Mouse (Mus musculus): ENCODE data around the gene Osm. TPM values are rescaled to one million over a fixed set of nuclear protein-coding genes. Genes with fewer than 3 reads are reported as not detected.
A peak's percentile ranks its signal among the peaks of the same experiment; 100 is the strongest.

Gene Osm
- total and polyA plus RNA-seq, 3 experiments = 11.0 to 15.1 (median 12.5) TPM

DNA sequence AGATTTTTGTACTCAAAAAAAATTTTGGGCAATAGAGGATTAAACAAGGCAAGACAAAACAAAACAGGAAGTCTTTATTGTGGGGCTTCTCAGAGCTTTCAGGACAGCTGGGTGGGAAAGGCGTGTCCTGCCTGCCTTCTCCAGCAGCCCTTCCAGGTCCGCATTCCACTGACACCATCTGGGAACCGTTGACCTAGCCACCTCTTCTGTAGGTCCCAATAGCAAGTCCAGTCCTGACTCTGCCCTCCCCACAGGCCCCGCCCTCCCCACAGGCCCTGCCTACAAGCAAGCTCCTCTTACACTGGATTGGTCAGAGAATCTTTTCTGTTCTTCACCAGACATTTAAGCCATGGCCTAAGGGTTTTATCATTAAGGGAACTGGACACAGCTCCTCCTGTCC, 47.4 kb downstream of the Osm start:
- Histone ChIP-seq H3K9ac (ENCODE audit: insufficient read depth, low read depth) (no peak overlapping the region), H3K4me3 (replicated peaks in 1 of 3; ENCODE audit: low read depth in 2 of 3, low read length in 2 of 3, poor library complexity in 1 of 3) (no peak overlapping the region), H3K9me3 (replicated peaks; ENCODE audit: low read length) (no peaks in the 10 kb centered on the region), H3K4me2 (ENCODE audit: insufficient read depth, low read depth, poor library complexity, severe bottlenecking) (no peak overlapping the region), H3K79me2 (replicated peaks; ENCODE audit: control insufficient read depth, extremely low read depth, insufficient read depth, poor library complexity, severe bottlenecking) (no peaks in the 10 kb centered on the region), H3K36me3 (replicated peaks in 1 of 2; ENCODE audit: control insufficient read depth in 1 of 2, insufficient read depth in 1 of 2, low read length in 1 of 2) (no peaks in the 10 kb centered on the region), H3K27me3 (replicated peaks) (no peaks in the 10 kb centered on the region), H3K4me1 (ENCODE audit: control insufficient read depth in 1 of 2, insufficient read depth in 2 of 2) (peaks cover 3 to 20% of the 10 kb centered on the region in 2 experiments; a peak in 3 of 4 replicates), H3K27ac (ENCODE audit: insufficient read depth, low read depth) (no peak overlapping the region)
- in situ Hi-C loops (cut with MboI; ENCODE audit: low pct_ligation_motif_present, low pct_unique_long_range_greater_than_20kb, low sequenced_read_pairs) (no loop called here), dilution Hi-C loops (cut with MboI; ENCODE audit: extremely low pct_ligation_motif_present, extremely low pct_unique_long_range_greater_than_20kb, low sequenced_read_pairs) (no loop called here)
- TF ChIP-seq UBTF (IDR thresholded peaks at IDR 0.05; ENCODE audit: low read depth, low read length) (no peak), MYC (IDR thresholded peaks at IDR 0.05; ENCODE audit: low read depth, low read length) (no peak), POLR2AphosphoS2 (IDR thresholded peaks at IDR 0.05; ENCODE audit: low read depth, low read length) (no peak), EP300 (IDR thresholded peaks at IDR 0.05; ENCODE audit: low read length) (no peak), NELFE (IDR thresholded peaks at IDR 0.05; ENCODE audit: low read depth, low read length) (no peak), JUND (conservative IDR thresholded peaks at IDR 0.05; ENCODE audit: low read depth, low read length) (no peak), SMC3 (IDR thresholded peaks at IDR 0.05; ENCODE audit: low read depth, low read length) (no peak), PAX5 (IDR thresholded peaks at IDR 0.05; ENCODE audit: low read length) (no peak)
- no peak for DNase-seq (ENCODE audit: extremely low read depth)

DNA sequence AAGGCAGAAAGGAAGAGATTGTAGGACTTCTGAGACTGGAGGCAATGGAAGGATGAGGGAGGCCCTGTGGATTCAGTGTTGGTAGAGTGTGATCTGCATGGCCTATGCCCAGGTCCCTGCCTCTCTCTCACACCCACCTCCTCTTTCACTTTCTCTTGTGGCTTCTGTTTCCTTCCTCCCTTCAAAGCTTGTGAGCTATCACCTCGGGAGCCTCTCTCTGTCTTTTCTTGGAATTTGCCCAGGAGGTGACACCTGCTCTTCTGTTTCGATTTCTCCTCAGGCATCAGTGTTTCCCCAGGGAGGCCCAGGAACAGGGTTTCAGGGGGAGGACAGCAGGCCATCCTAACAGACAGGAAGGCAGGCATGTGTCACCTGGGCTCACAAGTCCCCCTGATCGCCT, 53.1 kb downstream of the Osm start:
- H3K4me3 ChIP-seq (replicated peaks in 1 of 3; ENCODE audit: low read depth in 2 of 3, low read length in 2 of 3, poor library complexity in 1 of 3) = no peak overlapping the region
- TF ChIP-seq CHD1 (IDR thresholded peaks at IDR 0.05; ENCODE audit: low read depth, low read length) (no peak), BHLHE40 (IDR thresholded peaks at IDR 0.05; ENCODE audit: low read depth, low read length) (peak; percentile 60), RAD21 (IDR thresholded peaks at IDR 0.05; ENCODE audit: low read depth, low read length) (no peak), MEF2A (IDR thresholded peaks at IDR 0.05; ENCODE audit: borderline replicate concordance, low read depth, low read length) (no peak), ETS1 (conservative IDR thresholded peaks at IDR 0.05; ENCODE audit: low read depth, low read length) (0 out of 2 replicates have a peak, but pooled peaks have one; percentile 34), E2F4 (IDR thresholded peaks at IDR 0.05; ENCODE audit: insufficient replicate concordance, low read depth, low read length) (no peak), IRF4 (IDR thresholded peaks at IDR 0.05; ENCODE audit: low read depth, low read length) (peak; percentile 40; the same call in 1 of the 2 replicates), ELF1 (IDR thresholded peaks at IDR 0.05; ENCODE audit: low read depth, low read length) (no peak), CTCF (conservative IDR thresholded peaks at IDR 0.05 in 1 of 2, IDR thresholded peaks at IDR 0.05 in 1 of 2; ENCODE audit: low read depth in 2 of 2, low read length in 2 of 2) (no peak), ZMIZ1 (IDR thresholded peaks at IDR 0.05; ENCODE audit: low read depth, low read length) (no peak), USF1 (IDR thresholded peaks at IDR 0.05; ENCODE audit: low read depth, low read length) (no peak), ZKSCAN1 (IDR thresholded peaks at IDR 0.05; ENCODE audit: borderline replicate concordance, low read depth, low read length) (no peak)
- no peaks in the 10 kb centered on the region for H3K36me3 ChIP-seq (replicated peaks in 1 of 2; ENCODE audit: control insufficient read depth in 1 of 2, insufficient read depth in 1 of 2, low read length in 1 of 2)
- H3K79me2 ChIP-seq (replicated peaks; ENCODE audit: control insufficient read depth, extremely low read depth, insufficient read depth, poor library complexity, severe bottlenecking) = no peaks in the 10 kb centered on the region
- no peak for DNase-seq (ENCODE audit: extremely low read depth)
- no peak overlapping the region for H3K9ac ChIP-seq (ENCODE audit: insufficient read depth, low read depth)
- dilution Hi-C loops (cut with MboI; ENCODE audit: extremely low pct_ligation_motif_present, extremely low pct_unique_long_range_greater_than_20kb, low sequenced_read_pairs) = no loop called here
- no peaks in the 10 kb centered on the region for H3K27me3 ChIP-seq (replicated peaks)
- peaks cover 13 to 21% of the 10 kb centered on the region in 2 experiments for H3K4me1 ChIP-seq (ENCODE audit: control insufficient read depth in 1 of 2, insufficient read depth in 2 of 2)
- peak overlapping the region; percentile 65 for H3K4me2 ChIP-seq (ENCODE audit: insufficient read depth, low read depth, poor library complexity, severe bottlenecking)
- H3K27ac ChIP-seq (ENCODE audit: insufficient read depth, low read depth) = no peak overlapping the region
- H3K9me3 ChIP-seq (replicated peaks; ENCODE audit: low read length) = no peaks in the 10 kb centered on the region
- in situ Hi-C loops (cut with MboI; ENCODE audit: low pct_ligation_motif_present, low pct_unique_long_range_greater_than_20kb, low sequenced_read_pairs) = no loop called here

Other genes starting within 250 kb of the Osm start
- gene Sec14l4, start 205.0 kb upstream of the Osm start, total RNA-seq (2012; rRNA removed) = 0.47 and 0.55 TPM in 2 replicates
- gene Sec14l4, start 205.0 kb upstream of the Osm start, total RNA-seq (2014; rRNA removed) = 0.42 and 0.46 TPM in 2 replicates
- gene Sec14l4, start 205.0 kb upstream of the Osm start, polyA plus RNA-seq (2012; ENCODE audit: insufficient read length, low read depth) = 2.2 and 3.5 TPM in 2 replicates
- gene Sec14l3, start 171.6 kb upstream of the Osm start, total RNA-seq (2012; rRNA removed) = 0.21 TPM in 1 of 2 replicates, not detected in the other
- not detected in 2 replicates for gene Sec14l3, start 171.6 kb upstream of the Osm start, total RNA-seq (2014; rRNA removed)
- not detected in 2 replicates for gene Sec14l3, start 171.6 kb upstream of the Osm start, polyA plus RNA-seq (2012; ENCODE audit: insufficient read length, low read depth)
- 30.0 and 41.0 TPM in 2 replicates for gene Mtfp1, start 141.0 kb upstream of the Osm start, total RNA-seq (2012; rRNA removed)
- gene Mtfp1, start 141.0 kb upstream of the Osm start, total RNA-seq (2014; rRNA removed) = 22.1 and 22.3 TPM in 2 replicates
- 27.0 and 27.7 TPM in 2 replicates for gene Mtfp1, start 141.0 kb upstream of the Osm start, polyA plus RNA-seq (2012; ENCODE audit: insufficient read length, low read depth)
- gene Sec14l2, start 113.0 kb upstream of the Osm start, total RNA-seq (2012; rRNA removed) = 21.5 and 26.1 TPM in 2 replicates
- gene Sec14l2, start 113.0 kb upstream of the Osm start, total RNA-seq (2014; rRNA removed) = 21.9 and 24.2 TPM in 2 replicates
- 16.7 and 19.0 TPM in 2 replicates for gene Sec14l2, start 113.0 kb upstream of the Osm start, polyA plus RNA-seq (2012; ENCODE audit: insufficient read length, low read depth)
- gene Rnf215, start 101.2 kb upstream of the Osm start, total RNA-seq (2012; rRNA removed) = 24.8 and 25.0 TPM in 2 replicates
- 14.9 and 18.2 TPM in 2 replicates for gene Rnf215, start 101.2 kb upstream of the Osm start, total RNA-seq (2014; rRNA removed)
- 22.5 and 24.3 TPM in 2 replicates for gene Rnf215, start 101.2 kb upstream of the Osm start, polyA plus RNA-seq (2012; ENCODE audit: insufficient read length, low read depth)
- 4.2 and 4.4 TPM in 2 replicates for gene Ccdc157, start 76.1 kb upstream of the Osm start, total RNA-seq (2012; rRNA removed)
- 2.3 and 2.6 TPM in 2 replicates for gene Ccdc157, start 76.1 kb upstream of the Osm start, total RNA-seq (2014; rRNA removed)
- 3.9 and 4.0 TPM in 2 replicates for gene Ccdc157, start 76.1 kb upstream of the Osm start, polyA plus RNA-seq (2012; ENCODE audit: insufficient read length, low read depth)
- 46.5 and 56.9 TPM in 2 replicates for gene Sf3a1, start 76.1 kb upstream of the Osm start, total RNA-seq (2012; rRNA removed)
- gene Sf3a1, start 76.1 kb upstream of the Osm start, total RNA-seq (2014; rRNA removed) = 28.6 and 29.5 TPM in 2 replicates
- gene Sf3a1, start 76.1 kb upstream of the Osm start, polyA plus RNA-seq (2012; ENCODE audit: insufficient read length, low read depth) = 93.4 and 97.6 TPM in 2 replicates
- 30.3 and 37.7 TPM in 2 replicates for gene Tbc1d10a, start 49.6 kb upstream of the Osm start, total RNA-seq (2012; rRNA removed)
- 30.9 and 33.9 TPM in 2 replicates for gene Tbc1d10a, start 49.6 kb upstream of the Osm start, total RNA-seq (2014; rRNA removed)
- 33.5 and 37.6 TPM in 2 replicates for gene Tbc1d10a, start 49.6 kb upstream of the Osm start, polyA plus RNA-seq (2012; ENCODE audit: insufficient read length, low read depth)
- 4.7 and 5.8 TPM in 2 replicates for gene Castor1, start 18.2 kb upstream of the Osm start, total RNA-seq (2012; rRNA removed)
- 13.0 TPM in 2 replicates for gene Castor1, start 18.2 kb upstream of the Osm start, total RNA-seq (2014; rRNA removed)
- 18.2 and 23.7 TPM in 2 replicates for gene Castor1, start 18.2 kb upstream of the Osm start, polyA plus RNA-seq (2012; ENCODE audit: insufficient read length, low read depth)
- gene Lif, start 21.1 kb downstream of the Osm start, total RNA-seq (2012; rRNA removed) = 0.42 and 1.8 TPM in 2 replicates
- 0.05 and 0.15 TPM in 2 replicates for gene Lif, start 21.1 kb downstream of the Osm start, total RNA-seq (2014; rRNA removed)
- 0.07 and 0.17 TPM in 2 replicates for gene Lif, start 21.1 kb downstream of the Osm start, polyA plus RNA-seq (2012; ENCODE audit: insufficient read length, low read depth)
- not detected in 2 replicates for gene Hormad2, start 204.7 kb downstream of the Osm start, total RNA-seq (2012; rRNA removed)
- not detected in 2 replicates for gene Hormad2, start 204.7 kb downstream of the Osm start, total RNA-seq (2014; rRNA removed)
- gene Hormad2, start 204.7 kb downstream of the Osm start, polyA plus RNA-seq (2012; ENCODE audit: insufficient read length, low read depth) = not detected in 2 replicates